Mouse (Mus musculus): ENCODE data around the gene Tmem177.

Tmem177 gene

GRCm38 (mm10) chr1:119889347-119889746, 23.7 kb downstream of the Tmem177 start:
- no peak for DNase-seq

DNA sequence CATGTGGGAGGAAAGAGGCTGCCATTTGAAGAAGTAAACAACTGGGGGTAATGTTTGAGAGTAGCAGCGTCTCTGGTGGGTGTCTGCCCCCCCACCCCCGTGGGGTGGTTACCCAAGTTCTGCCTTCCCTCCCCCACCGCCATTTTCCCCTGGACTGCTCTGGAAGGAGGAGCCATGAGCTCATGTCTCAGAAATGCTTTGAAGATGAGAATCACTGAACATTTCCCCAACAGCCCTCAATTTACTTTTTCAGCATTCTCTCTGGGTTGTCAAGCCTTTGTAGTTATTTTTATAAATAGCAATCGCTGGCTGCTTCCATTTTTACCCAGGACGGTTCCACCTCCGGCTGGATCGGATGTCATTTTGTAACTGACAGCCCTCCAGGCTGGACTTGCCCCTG, 26.7 kb downstream of the Tmem177 start:
- DNase-seq, result no peak

GRCm38 (mm10) chr1:119884272-119884671, 28.7 kb downstream of the Tmem177 start:
- no peak for DNase-seq

GRCm38 (mm10) chr1:119878909-119879308, 34.1 kb downstream of the Tmem177 start:
- no peak for DNase-seq

GRCm38 (mm10) chr1:119877469-119877868, 35.5 kb downstream of the Tmem177 start:
- DNase-seq, result no peak

GRCm38 (mm10) chr1:119868395-119869161, 44.4 kb downstream of the Tmem177 start:
- no peak for DNase-seq

DNA sequence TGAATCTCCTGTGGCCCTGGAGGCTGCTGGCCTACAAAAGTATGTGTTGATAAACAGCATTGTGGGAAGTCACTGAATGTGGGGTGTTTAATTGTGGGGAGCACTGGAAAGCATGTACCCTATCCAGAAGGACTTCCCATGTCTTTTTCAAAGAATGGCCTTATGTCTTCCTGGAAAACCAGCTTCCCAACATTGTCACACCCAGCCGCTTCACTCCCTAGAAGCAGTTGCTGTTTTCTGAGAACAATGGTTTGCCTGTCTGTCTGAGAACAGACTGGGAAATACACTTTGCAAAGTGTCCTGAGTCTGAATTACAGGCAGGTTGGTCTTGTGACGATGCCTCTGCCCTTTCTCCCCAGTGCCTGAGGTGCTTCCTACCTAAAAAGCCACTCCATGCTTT, 45.7 kb downstream of the Tmem177 start:
- no peak for DNase-seq

GRCm38 (mm10) chr1:119865311-119865710, 47.7 kb downstream of the Tmem177 start:
- DNase-seq, result no peak

DNA sequence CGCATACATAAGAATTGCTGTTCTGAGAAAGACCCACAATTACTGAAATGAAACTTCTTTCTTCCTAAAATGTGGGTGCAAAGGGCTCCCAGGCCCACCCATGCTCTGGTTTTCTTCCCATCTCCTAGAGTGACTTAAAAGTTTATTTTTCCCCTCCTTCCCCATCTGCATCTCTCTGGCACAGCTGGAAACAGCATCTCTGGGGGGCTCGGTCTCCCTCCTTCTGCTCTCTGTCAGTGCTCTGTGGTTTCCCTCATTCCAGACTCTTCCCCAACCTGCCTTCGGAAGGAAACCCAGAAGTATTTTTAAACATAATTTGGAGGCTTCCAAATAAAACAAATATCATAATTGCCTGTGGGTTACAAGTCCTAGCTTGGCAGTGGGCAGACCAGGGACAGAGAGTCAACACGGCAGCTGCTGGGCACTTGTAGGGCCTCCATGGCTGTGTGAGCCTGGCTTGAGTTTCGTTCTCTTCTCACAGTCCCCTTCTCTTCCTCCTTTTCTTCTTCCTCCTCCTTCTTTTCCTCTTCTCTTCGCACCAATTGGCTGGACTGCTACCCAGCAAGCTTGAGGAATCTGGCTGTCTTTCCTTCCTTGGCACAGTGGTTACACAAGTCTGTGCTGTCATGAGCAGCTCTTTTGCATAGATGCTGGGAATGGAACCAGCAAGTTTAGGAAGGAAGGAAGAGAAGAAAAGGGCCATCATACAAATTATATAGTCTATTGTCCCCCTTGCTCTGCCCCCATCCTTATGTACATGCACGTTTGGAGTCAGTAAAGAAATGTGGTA, 49.3 kb downstream of the Tmem177 start:
- DNase-seq, result no peak

- no peak for DNase-seq
Observed at GRCm38 (mm10) chr1:119859566-119859965, 53.4 kb downstream of the Tmem177 start.
